Mouse (Mus musculus): ENCODE results near the gene Olfr169.
"Not testable (repeated sequence)": the region's sequence is repeated elsewhere in the genome, so short reads cannot be mapped to it uniquely, and the experiment has no call there.

The Olfr169 gene

DNA sequence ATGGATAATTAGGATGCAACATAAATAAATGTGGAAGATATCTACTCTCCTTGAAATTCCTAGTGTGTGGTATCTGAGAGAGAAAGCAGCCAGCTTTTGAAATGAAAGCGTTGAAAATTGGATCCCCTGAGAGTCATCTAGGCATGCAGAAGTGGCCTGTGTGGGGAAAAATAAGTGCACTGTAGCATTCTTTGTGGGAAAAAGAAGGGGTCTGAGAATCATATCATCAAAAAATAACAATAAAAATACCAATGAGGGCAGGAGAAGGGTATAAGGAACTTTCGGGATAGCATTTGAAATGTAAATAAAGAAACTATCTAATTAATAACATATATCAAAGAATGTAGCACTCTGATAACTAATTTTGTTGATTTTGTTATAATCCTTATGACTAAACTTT is at the start of gene Olfr169:
Olfr169 (minus strand) TSS at position 101 of the 400 bp plus-strand sequence.
- not testable (repeated sequence) for DNase-seq (ENCODE audit: low read depth, low spot score)

- not testable (repeated sequence) for DNase-seq (ENCODE audit: low read depth, low spot score)
These were observed 40.2 kb upstream of the Olfr169 start, which contains the start of gene Olfr170 for GRCm38 (mm10) chr16:19611782-19612181. Gene Olfr170, minus strand, starts transcription at chr16:19611882.

- DNase-seq (ENCODE audit: low read depth, low spot score) = no peak
These were observed 31.6 kb upstream of the Olfr169 start for GRCm38 (mm10) chr16:19603166-19603565.

DNA sequence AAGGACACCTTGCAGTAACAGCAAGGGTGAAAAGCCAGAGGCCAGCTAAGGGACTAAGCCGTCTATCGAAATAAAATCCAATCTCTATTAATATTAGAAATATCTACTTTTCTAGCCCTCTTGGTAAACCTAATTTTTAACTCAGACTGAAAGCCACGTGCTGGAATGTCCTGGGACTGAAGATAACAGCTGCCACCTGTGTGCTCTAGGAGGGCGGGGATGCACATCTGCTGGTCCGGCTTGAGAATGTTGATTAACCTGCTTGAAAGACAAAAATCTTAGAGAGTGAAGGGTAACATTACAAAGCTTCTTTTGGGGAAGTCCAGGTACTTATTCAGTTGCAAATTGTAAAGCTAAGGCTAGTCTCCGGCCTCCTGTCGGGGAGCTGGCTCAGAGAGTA is 18.2 kb downstream of the Olfr169 start:
- not testable (repeated sequence) for DNase-seq (ENCODE audit: low read depth, low spot score)

DNA sequence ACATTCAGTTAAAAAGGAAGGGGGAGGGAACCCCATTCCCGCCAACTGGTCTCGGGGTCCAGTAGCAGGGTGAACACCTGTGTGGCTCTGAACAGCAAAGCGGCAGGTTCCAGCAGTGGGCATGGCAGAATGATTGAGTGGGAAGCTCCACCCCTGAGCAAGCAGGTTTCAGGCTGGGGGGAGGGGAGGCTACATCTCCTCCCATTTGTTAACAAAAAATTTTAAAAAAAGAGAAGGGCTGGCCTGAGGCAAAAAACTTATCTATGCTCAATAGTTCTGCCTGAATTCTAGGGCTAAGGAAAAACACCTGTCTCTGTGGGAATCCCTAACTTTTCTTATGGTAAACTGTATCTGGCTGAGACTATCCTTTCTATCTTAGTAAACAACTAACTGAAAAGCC is 19.4 kb downstream of the Olfr169 start:
- DNase-seq (ENCODE audit: low read depth, low spot score) = not testable (repeated sequence)

DNA sequence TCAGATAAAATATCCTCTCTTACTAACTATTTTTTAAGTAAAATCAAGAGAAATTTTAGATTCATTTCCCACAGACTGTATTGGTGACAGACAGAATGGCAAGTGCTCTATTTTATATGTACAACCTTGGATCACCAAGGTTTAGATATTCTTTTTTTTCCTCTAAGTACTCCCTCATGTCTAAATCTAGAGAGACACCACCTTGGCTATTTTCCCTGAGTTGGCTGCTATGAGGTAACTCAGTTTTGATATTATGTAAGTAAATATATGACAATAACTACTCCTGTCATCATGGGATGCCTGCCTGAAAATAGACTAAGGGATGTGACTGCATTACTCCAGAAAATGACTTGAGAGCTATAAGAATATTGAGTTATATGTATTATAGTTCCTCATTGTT is 36.2 kb downstream of the Olfr169 start, which contains the start of gene Olfr168:
Olfr168 (minus strand) TSS at position 101 of the 400 bp plus-strand sequence.
- DNase-seq (ENCODE audit: low read depth, low spot score) = no peak

DNA sequence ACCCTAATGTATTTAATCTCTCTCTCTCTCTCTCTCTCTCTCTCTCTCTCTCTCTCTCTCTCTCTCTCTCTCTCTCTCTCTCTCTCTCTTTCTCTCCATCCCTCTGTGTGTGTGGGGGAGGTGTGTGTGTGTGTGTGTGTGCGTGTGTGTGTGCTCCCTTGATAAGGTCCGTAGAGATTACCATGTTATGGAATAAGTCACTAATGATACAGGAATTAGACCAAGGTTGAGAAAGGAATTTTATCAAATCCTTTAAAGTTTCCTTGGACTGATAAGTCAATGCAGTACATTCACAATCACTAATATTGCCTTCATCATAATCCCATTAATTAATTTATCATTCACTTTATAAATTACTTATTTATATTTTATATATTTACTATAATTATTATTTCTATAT is 49.4 kb downstream of the Olfr169 start, which contains the start of gene Olfr167:
Olfr167 (minus strand) TSS at position 101 of the 400 bp plus-strand sequence.
- DNase-seq (ENCODE audit: low read depth, low spot score) = no peak

Data from WW6 (cell line).